Mouse (Mus musculus): ENCODE measurements around the gene Scfd2.
A peak's percentile ranks its signal among the peaks of the same experiment; 100 is the strongest.

Gene Scfd2

GRCm38 (mm10) chr5:74267196-74267595 lies 264.4 kb downstream of the Scfd2 start:
- DNase-seq = peak in 1 of 2 experiments; percentile 46

GRCm38 (mm10) chr5:74266476-74266819 lies 265.1 kb downstream of the Scfd2 start:
- DNase-seq = peak; percentile 48 to 65

- DNase-seq = peak in 1 of 2 experiments; percentile 29
These were observed 265.7 kb downstream of the Scfd2 start for GRCm38 (mm10) chr5:74265601-74266475.

DNA sequence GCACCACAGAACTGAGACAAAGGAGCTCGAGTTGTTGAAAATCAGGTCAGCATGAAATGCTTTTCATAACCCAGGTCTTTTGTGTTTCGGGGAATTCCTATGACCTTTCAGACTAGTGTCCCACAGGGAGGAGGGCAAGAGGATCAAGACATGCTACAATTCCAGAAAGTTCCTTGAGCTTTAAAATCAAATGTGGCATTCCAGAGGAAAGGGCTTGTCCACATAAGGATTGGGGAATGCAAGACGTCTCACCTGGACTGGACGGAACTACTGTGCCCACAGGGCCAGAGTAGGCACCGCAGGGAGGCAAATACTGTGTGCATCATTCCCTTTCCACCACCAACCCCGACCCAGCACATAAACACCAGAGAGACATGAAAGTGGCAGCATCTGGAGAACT lies 266.4 kb downstream of the Scfd2 start:
- DNase-seq = no peak

- DNase-seq = no peak
These were observed 267.0 kb downstream of the Scfd2 start for GRCm38 (mm10) chr5:74264541-74264940.

DNA sequence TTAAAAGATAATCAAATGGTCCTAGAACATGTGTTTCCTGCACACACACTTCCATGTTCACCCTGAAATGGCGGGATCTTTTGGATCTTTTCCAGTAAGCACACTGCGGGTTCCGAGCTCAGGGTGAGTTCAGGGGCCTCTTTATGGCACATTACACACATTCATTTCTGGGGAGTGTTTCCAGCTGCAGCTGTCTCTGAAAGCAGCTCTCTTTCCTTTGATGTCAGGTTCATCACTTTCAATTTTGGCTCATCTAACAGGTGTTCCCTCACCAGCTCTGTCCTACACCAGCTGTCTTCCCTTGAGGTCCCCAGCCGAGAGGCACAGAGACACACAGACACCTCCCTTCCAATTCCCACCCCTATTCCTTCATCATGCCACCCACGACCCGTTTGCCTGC lies 270.5 kb downstream of the Scfd2 start:
- DNase-seq = no peak

GRCm38 (mm10) chr5:74260378-74260809 lies 271.2 kb downstream of the Scfd2 start:
- DNase-seq = no peak

DNA sequence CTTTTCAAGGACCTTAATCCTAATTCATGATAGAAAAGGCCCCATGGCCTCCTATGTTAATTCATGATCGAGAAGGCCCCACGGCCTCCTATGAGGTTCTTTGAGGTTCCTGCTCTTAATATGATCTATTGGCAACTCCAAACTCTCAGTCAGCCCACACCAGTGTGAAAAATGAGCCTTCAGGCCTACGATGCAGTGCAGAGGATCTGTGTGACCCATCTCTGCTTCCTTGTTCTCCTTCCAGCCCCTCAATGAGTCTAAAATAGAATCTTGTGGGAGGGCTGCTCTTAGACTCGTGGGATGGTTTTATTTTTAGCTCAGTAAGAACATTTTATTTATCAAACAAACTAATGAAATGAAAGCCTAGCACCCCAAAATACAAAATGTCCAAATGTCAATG lies 274.9 kb downstream of the Scfd2 start:
- DNase-seq = no peak

DNA sequence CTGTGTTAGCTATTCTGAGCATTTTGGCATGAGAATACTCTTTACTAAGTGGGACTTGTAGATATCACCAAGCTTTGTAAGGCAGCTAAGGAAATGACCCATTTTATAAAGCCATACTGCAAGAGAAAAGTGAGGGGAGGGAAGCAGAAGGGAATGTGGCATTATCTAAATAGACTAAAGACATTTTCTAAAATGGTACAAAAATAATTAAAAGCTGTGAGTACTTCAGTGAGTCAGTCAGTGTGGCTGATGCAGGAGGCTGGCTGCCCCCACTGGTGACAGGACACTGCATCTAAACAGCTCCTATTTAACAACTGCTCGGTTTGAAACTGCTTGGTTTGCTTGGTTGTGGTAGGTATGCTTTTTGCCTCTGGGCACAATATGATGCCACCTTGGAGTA lies 276.6 kb downstream of the Scfd2 start:
- no peak for DNase-seq

DNA sequence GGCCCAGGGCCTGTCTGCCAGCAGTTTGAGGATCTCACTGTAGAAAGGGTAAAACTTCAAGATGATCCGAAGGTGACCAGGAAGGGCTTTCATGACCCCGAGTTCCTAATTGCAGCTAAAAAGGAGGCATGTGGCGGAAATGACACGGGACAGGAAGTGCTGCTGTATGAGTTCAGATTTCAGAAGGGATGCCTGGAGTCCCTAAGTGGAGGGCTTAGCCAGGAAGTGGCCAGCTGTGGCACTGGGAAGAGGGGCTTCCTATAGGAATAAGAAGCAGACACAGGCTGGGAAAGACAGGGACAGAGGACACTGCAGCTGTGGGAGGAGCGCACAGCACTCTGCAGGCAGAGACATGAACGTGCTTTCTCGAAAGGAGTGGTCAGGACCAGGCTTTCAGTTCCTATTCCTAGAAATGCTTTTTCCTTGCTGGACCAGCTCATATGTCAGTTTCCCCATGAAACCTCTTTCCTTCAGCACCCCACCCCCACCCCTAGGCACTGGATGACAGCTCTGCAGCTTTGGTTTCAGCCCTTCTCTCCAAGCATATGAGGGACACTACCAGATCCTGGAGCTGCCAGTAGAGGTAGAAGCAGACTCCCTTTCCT lies 277.7 kb downstream of the Scfd2 start:
- no peak for DNase-seq

- DNase-seq = peak; percentile 74 to 79
These were observed 278.8 kb downstream of the Scfd2 start for GRCm38 (mm10) chr5:74252672-74253286.

DNA sequence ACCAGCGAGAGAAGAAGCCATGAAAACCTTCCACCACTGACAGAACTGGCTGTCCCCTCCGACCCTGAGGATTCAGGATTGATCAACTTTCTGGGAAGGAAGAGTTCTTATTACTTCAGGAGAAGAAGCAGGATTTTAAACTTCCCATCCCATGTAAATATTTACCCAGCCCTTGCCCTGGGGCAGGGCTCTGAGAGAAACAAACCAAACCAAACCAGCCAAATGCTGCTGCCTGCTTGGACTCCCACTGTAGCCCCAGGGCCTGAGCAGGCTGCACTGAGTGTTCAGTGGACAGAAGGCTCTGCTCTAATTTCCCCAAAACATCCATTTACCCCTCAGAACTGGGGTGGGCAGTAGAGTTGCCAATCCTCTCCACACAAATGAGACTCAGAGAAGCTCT lies 280.6 kb downstream of the Scfd2 start:
- no peak for DNase-seq

DNA sequence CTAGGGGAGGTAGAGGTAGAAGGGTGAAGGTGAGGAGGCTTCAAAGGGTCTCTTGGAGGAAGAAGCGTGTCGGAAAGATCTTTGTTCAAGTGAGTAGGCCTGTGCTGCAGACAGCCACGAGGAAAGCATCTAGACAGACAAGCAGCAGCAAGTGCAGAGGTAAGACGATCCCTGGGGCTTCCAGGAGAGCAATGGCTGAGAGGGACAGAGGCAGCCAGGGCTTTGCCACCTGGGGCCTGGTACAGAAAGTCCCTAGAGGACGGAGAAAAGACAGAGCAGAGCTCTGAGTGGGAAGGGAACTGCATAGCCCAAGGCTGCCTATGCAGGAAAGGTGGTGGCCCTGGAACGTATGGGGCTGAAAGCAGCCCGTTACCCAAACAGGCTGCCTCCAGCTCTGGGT lies 281.3 kb downstream of the Scfd2 start:
- DNase-seq = no peak

- no peak for DNase-seq
These were observed 281.8 kb downstream of the Scfd2 start for GRCm38 (mm10) chr5:74249794-74250193.

DNA sequence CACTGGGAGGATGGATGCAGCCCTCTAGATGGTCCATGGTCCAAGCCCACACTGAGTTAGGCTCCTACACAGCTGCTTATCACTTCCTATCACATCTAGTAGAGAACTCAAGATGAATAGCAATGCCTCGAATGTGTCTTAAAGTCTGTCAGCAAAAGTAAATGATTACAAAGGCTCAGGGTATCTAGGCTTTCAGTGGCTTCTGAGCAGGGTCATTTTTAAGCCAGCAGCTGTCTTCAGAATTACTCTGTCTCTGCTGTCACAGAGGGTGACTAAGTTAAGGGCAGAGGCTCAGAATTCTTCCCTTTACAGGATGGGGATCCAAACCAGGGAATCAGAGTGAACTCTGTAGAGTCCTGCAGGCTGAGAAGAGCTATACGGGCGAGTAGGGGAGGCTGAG lies 284.6 kb downstream of the Scfd2 start:
- no peak for DNase-seq

DNA sequence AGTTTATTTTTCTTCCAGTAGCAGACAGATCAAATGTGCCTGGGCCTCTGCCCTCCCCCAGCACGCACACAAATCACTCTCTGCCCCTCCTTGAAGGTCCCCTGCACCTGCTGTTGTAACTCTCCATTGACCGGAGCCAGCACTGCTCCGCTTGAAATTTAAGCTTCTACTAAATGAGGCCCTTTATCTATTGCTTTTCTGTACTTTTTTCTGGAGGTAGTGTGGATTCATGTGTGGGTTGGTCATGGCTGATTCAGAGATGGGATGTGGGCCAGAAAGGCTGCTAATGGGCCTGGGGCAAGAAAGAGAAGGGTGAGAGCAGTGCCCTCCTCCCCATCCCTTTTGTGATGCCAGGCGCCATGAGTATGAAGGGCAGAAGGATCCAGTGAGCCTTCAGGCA lies 285.1 kb downstream of the Scfd2 start:
- no peak for DNase-seq

DNA sequence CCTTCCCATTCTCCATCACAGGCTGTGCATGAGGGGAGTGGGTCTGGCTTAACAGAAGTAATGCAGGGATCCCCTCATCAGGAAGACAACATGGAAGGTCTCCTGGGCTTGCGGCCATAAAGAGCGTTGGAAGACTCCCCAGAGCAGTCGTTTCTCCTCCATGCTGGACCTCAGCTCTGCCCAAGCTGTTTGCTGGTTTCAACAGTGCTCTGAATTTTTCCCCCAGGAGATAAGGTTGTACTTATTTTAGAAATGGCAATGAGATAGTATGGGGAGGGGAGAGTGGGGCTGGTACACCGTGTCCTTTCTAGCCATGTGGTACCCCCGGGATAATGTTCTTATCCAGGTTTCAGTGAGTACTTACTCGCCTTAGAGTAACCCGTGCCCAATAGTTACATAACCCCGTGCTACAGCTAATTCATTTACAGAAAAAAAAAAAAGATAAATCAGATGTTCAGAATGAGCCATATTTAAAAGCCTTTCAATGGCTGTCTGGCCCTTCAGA lies 285.9 kb downstream of the Scfd2 start:
- no peak for DNase-seq

DNA sequence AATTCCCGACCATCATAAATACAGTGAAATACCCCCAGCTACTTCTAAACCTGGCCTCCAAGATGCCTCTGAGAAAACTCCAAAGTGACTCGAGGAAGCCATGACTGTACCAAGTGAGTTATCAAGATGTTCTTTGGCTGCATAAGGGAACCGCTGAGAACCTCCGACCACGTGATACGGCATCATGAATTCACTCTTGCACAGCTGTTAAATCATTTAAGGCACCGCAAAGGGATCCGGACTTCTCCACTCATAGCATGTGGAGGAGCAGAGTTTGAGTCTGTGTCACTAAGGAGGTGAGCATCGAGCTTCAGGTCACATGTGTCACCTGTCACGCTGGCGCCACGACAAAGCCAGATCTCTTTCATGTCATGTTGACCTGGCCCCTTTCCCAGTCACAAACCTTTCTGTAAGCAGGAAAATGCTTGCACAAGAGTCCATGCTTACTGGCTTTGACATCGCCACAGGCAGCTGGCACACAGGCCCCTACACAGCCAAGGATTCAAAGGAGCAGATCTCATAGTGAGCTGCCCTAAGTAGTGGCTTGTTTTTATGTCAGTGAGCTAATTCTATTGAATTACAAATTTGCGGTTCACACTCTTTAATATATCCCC lies 287.0 kb downstream of the Scfd2 start:
- DNase-seq = peak; percentile 60 to 63

DNA sequence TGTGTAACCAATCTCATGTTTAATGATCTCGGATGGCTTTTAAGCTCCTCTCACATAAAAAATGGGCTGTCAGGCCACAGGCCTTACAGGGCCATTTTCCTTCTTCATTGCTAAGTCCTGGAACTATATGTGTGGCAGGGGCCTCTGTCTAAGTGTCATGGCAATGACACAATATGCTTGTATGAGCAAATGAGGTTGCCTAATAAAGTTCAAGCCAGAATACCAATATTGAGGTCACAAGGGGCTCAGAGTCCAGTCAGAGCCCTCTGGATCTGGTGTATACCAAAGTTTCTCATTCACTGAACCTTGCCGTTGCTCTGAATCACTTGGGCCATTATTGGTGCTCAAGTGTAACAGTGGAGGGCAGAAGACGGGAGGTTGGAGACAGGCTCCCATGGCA lies 288.9 kb downstream of the Scfd2 start:
- DNase-seq = no peak

DNA sequence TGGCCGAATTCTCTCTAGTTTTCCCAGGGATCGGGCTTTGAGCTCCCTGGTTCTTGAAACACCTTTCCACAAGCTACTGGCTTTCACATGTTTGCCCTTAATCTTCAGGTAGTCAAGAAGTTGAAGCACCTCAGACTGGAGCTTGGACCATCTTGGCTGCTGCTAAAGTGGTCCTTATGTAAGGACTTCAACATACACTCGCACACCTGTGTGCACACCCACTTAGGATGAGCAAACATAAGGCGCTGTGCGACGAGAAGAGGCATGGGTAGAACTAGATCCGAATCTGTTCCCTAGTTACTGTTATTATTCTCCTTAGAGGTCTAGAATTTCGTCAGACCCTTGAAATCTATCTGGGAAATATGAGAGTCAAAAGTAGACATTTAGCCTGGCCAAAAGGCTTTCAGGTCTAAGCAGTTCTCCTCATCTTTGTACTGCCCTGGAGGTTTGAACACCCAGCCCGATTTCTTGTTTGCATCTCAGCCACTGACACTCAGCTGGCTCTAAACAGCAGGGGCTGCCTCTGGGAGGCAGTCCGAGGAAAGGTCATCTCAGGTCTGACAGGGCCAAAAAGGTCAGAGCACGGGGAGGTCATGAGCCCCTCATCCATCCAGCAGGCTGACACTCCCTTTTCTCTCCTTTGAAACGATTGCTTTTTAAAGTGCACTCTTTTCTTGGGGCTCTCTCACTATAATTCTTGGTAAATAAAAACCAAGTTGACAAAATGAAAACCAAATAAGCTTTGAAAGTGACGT lies 290.5 kb downstream of the Scfd2 start:
- DNase-seq = no peak

DNA sequence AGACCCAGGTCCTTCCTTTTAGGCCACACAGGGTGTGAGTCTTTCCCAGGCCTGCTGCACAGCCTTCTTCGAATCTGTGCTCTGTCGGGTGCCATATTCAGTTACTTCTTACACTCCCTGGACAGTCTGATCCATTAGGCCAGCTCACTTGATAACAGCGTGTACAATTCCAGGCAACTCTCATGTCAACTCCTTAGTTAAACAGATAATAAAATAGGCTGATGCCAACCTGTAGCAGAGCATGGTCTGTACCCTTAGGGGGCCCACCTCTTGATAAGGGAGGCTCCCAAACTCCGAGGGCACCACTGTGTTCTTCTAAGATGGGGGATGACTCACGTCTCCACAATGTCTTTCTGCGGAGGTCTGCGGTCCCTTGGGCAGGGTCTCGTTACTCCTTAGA lies 291.3 kb downstream of the Scfd2 start:
- no peak for DNase-seq

- no peak for DNase-seq
These were observed 292.2 kb downstream of the Scfd2 start for GRCm38 (mm10) chr5:74239369-74239768.

DNA sequence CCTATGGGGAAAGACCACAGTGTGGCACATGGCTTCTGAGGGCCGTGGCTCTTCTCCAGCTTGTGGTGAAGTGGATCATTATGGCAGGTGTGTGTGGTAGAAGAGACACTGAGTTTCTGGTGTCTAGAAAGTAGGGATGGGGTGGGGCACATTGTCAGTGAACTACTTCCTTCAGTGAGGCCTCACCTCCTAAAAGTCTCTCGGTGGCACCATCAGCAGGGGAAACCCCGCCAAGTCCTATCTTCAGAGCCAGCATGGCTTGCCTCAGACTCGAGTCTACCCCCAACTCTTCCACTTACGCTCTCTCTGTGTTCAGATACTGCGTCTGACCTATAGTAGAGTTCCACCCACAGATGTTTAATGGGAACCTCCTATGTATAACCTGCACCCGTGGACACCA lies 297.8 kb downstream of the Scfd2 start:
- no peak for DNase-seq
